Mouse (Mus musculus) liver, postnatal 0 days (tissue): Measurements from ENCODE around the gene Cd300ld5. TPM values are rescaled to one million over a fixed set of nuclear protein-coding genes. Genes with fewer than 3 reads are reported as not detected.
"Not testable (repeated sequence)": the region's sequence is repeated elsewhere in the genome, so short reads cannot be mapped to it uniquely, and the experiment has no call there.

Source experiments
- ATAC-seq: fragments of 200-750 bp; cut with Nextera tagmentation; 2 replicates; pipeline ENCODE4 v1.8.0; 2017; ENCODE audit warnings: mild to moderate bottlenecking, moderate library complexity
- DNase-seq: peaks from one replicate; pipeline ENCODE4 v3.0.0-alpha.2; 2016
- H3K27ac ChIP-seq: fragments of 300-500 bp; sonication (generic); 2 replicates; pipeline ENCODE4 v1.5.1; 2014; ENCODE audit warnings: antibody characterized with exemption, moderate library complexity, mild to moderate bottlenecking, low read depth
- H3K27me3 ChIP-seq: fragments of 300-500 bp; sonication (generic); 2 replicates; pipeline ENCODE4 v1.6.1; 2014; ENCODE audit warnings: low read length, control low read depth, mixed read lengths; ENCODE audit not compliant: insufficient read depth
- H3K36me3 ChIP-seq: fragments of 300-500 bp; sonication (generic); replicated peaks from 2 replicates; pipeline ENCODE4 v1.6.1; 2014; ENCODE audit warnings: mild to moderate bottlenecking, control low read depth, low read length, moderate library complexity, mixed read lengths; ENCODE audit not compliant: insufficient read depth
- H3K4me1 ChIP-seq: fragments of 300-500 bp; sonication (generic); 2 replicates; pipeline ENCODE4 v1.6.1; 2014; ENCODE audit warnings: antibody characterized with exemption, mild to moderate bottlenecking, control low read depth; ENCODE audit not compliant: insufficient read depth
- H3K4me2 ChIP-seq: fragments of 300-500 bp; sonication (generic); 2 replicates; pipeline ENCODE4 v1.6.1; 2014; ENCODE audit warnings: low read depth, mild to moderate bottlenecking, low read length, moderate library complexity, mixed read lengths
- H3K4me3 ChIP-seq: fragments of 300-500 bp; sonication (generic); 2 replicates; pipeline ENCODE4 v1.5.1; 2014; ENCODE audit warnings: low read depth, low read length
- H3K9ac ChIP-seq: fragments of 300-500 bp; sonication (generic); replicated peaks from 2 replicates; pipeline ENCODE4 v1.6.1; 2014; ENCODE audit warnings: mild to moderate bottlenecking, moderate library complexity
- H3K9me3 ChIP-seq: fragments of 300-500 bp; sonication (generic); 2 replicates; pipeline ENCODE4 v1.6.1; 2016; ENCODE audit warnings: mild to moderate bottlenecking, control low read depth, low read length, mixed read lengths
- CTCF ChIP-seq: sonication (generic); IDR thresholded peaks from 2 replicates; pipeline ENCODE4 v1.5.1; 2016; ENCODE audit warnings: antibody characterized with exemption, low read depth
- EP300 ChIP-seq: IDR thresholded peaks from 2 replicates; pipeline ENCODE4 v1.6.1; 2016; ENCODE audit warnings: antibody characterized with exemption, low read depth, mild to moderate bottlenecking
- WGBS: fragments of 180-500 bp; shearing (Covaris S2); extraction: QIAGEN DNeasy Blood & Tissue Kit; methylation state at CpG from one replicate; pipeline ENCODE4 v1.1.7; 2014; ENCODE audit not compliant: insufficient replicate concordance; 5-methylcytosine and 5-hydroxymethylcytosine counted together
- polyA plus RNA-seq: library from polyadenylated mRNA; unstranded; fragments of >200 nt; fragmentation: Nextera tagmentation; extraction: Ambion mirVana; gene quantifications from 2 replicates; pipeline ENCODE4 v1.2.1, GENCODE M21; 2015

Gene Cd300ld5
- polyA plus RNA-seq = not detected in 2 replicates

GRCm38 (mm10) chr11:115037669-115038068, at the start of gene Cd300ld5:
Cd300ld5 (minus strand) TSS chr11:115037769.
- not testable (repeated sequence) for H3K4me2 ChIP-seq, DNase-seq, H3K27me3 ChIP-seq, H3K36me3 ChIP-seq, H3K4me3 ChIP-seq, H3K9me3 ChIP-seq, H3K4me1 ChIP-seq, H3K9ac ChIP-seq, H3K27ac ChIP-seq, ATAC-seq
- WGBS = no CpG with 5 or more reads among the region's 6 CpGs

GRCm38 (mm10) chr11:115086213-115086612, 48.6 kb upstream of the Cd300ld5 start:
- 54% methylated on average over 7 of the region's 7 CpGs for WGBS
- DNase-seq (no peak), ATAC-seq (no peak)
- Histone ChIP-seq H3K27ac (no peak overlapping the region), H3K4me2 (no peak overlapping the region), H3K9ac (no peak overlapping the region), H3K4me3 (no peak overlapping the region), H3K9me3 (peaks cover 6% of the 10 kb centered on the region; the same call in 1 of the 2 replicates), H3K4me1 (no peaks in the 10 kb centered on the region), H3K36me3 (no peaks in the 10 kb centered on the region), H3K27me3 (peaks cover 14% of the 10 kb centered on the region)
- TF ChIP-seq CTCF (no peak), EP300 (no peak)

- H3K9ac ChIP-seq = no peak overlapping the region
- ATAC-seq (no peak), DNase-seq (no peak)
- no peak overlapping the region for H3K4me2 ChIP-seq
- no peaks in the 10 kb centered on the region for H3K36me3 ChIP-seq
- WGBS = 65% methylated on average over 8 of the region's 8 CpGs
- TF ChIP-seq EP300 (no peak), CTCF (no peak)
- H3K4me3 ChIP-seq = no peak overlapping the region
- H3K27ac ChIP-seq = no peak overlapping the region
- H3K27me3 ChIP-seq = peaks cover 3% of the 10 kb centered on the region; the same call in 1 of the 2 replicates
- no peaks in the 10 kb centered on the region for H3K4me1 ChIP-seq
- peaks cover 3% of the 10 kb centered on the region; the same call in 1 of the 2 replicates for H3K9me3 ChIP-seq
Observed at GRCm38 (mm10) chr11:115085064-115085463, 47.5 kb upstream of the Cd300ld5 start.

- no peaks in the 10 kb centered on the region for H3K36me3 ChIP-seq
- H3K27ac ChIP-seq = no peak overlapping the region
- no peak overlapping the region for H3K4me2 ChIP-seq
- TF ChIP-seq EP300 (no peak), CTCF (no peak)
- peaks cover 3% of the 10 kb centered on the region; the same call in 1 of the 2 replicates for H3K27me3 ChIP-seq
- 43% methylated on average over 12 of the region's 12 CpGs for WGBS
- H3K4me3 ChIP-seq = no peak overlapping the region
- no peak overlapping the region for H3K9ac ChIP-seq
- ATAC-seq = no peak
- no peak for DNase-seq
- H3K9me3 ChIP-seq = no peaks in the 10 kb centered on the region
- H3K4me1 ChIP-seq = no peaks in the 10 kb centered on the region
Observed at GRCm38 (mm10) chr11:115084595-115084994, 47.0 kb upstream of the Cd300ld5 start.

GRCm38 (mm10) chr11:115083376-115084139, 46.0 kb upstream of the Cd300ld5 start:
- H3K36me3 ChIP-seq = no peaks in the 10 kb centered on the region
- WGBS = 33% methylated on average over 18 of the region's 18 CpGs
- TF ChIP-seq EP300 (no peak), CTCF (peak; percentile 97)
- peaks cover 3% of the 10 kb centered on the region; the same call in 1 of the 2 replicates for H3K27me3 ChIP-seq
- 0 out of 2 replicates have a peak, but pooled peaks cover 1% of the 10 kb centered on the region for H3K4me1 ChIP-seq
- ATAC-seq = no peak
- H3K27ac ChIP-seq = no peak overlapping the region
- H3K9me3 ChIP-seq = no peaks in the 10 kb centered on the region
- DNase-seq = peak; percentile 79
- no peak overlapping the region for H3K4me3 ChIP-seq
- no peak overlapping the region for H3K9ac ChIP-seq
- no peak overlapping the region for H3K4me2 ChIP-seq

GRCm38 (mm10) chr11:115082196-115082595, 44.6 kb upstream of the Cd300ld5 start:
- DNase-seq = no peak
- 64% methylated on average over 6 of the region's 6 CpGs for WGBS

More at GRCm38 (mm10) chr11:115082196-115082595, 44.6 kb upstream of the Cd300ld5 start:
- Histone ChIP-seq H3K36me3 (no peaks in the 10 kb centered on the region), H3K4me3 (no peak overlapping the region), H3K4me2 (no peak overlapping the region), H3K27ac (no peak overlapping the region), H3K9me3 (no peaks in the 10 kb centered on the region), H3K4me1 (0 out of 2 replicates have a peak, but pooled peaks cover 3% of the 10 kb centered on the region), H3K9ac (no peak overlapping the region), H3K27me3 (peaks cover 3% of the 10 kb centered on the region; the same call in 1 of the 2 replicates)
- no peak for TF ChIP-seq CTCF
- no peak for TF ChIP-seq EP300
- no peak for ATAC-seq
